Mouse (Mus musculus): ENCODE results near the gene Mnat1. TPM values are rescaled to one million over a fixed set of nuclear protein-coding genes. Genes with fewer than 3 reads are reported as not detected.
"Not testable (repeated sequence)": the region's sequence is repeated elsewhere in the genome, so short reads cannot be mapped to it uniquely, and the experiment has no call there.

Gene Mnat1
- polyA plus RNA-seq, 1 experiment from 2014 or later, result 19.6 TPM

- ATAC-seq (ENCODE audit: low read depth), result no peak
- 92% methylated on average over 4 of the region's 4 CpGs for WGBS
Observed at GRCm38 (mm10) chr12:73098593-73098992, 24.9 kb upstream of the Mnat1 start.

GRCm38 (mm10) chr12:73103713-73104112 is 19.8 kb upstream of the Mnat1 start:
- WGBS, result 90% methylated on average over 12 of the region's 12 CpGs
- no peaks in the 10 kb centered on the region for H3K27me3 ChIP-seq

More at GRCm38 (mm10) chr12:73098593-73098992, 24.9 kb upstream of the Mnat1 start:
- Histone ChIP-seq H3K9ac (no peak overlapping the region), H3K27me3 (no peaks in the 10 kb centered on the region), H3K27ac (replicated peaks) (no peak overlapping the region), H3K4me2 (no peak overlapping the region), H3K36me3 (peaks cover 9% of the 10 kb centered on the region), H3K4me1 (replicated peaks) (no peaks in the 10 kb centered on the region), H3K4me3 (no peak overlapping the region), H3K9me3 (0 out of 2 replicates have a peak, but pooled peaks cover 2% of the 10 kb centered on the region)

DNA sequence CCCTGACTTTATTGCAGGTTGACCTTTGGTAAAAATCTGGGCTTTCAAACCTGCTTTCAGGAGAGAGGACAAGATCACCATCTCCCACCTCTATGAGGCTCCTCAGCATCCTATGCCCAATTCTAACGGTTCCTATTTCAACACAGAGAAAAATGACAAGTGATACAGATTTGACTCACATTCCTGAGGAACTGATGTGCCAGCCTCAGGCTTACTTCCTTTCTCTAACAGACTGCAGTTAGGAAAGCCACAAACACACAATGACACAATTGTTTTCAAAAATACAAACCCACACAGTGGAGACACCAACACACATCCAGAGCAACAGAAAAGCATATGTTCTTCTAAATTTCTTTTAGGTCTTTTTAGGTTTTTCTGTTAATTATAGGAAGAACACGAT is 15.7 kb upstream of the Mnat1 start:
- Histone ChIP-seq H3K4me2 (no peak overlapping the region), H3K27ac (replicated peaks) (no peak overlapping the region), H3K4me3 (no peak overlapping the region), H3K4me1 (replicated peaks) (peaks cover 26% of the 10 kb centered on the region), H3K9ac (no peak overlapping the region), H3K36me3 (peaks cover 19% of the 10 kb centered on the region), H3K27me3 (peaks cover 21% of the 10 kb centered on the region), H3K9me3 (0 out of 2 replicates have a peak, but pooled peaks cover 3% of the 10 kb centered on the region)
- WGBS, result 75% methylated on average over 2 of the region's 2 CpGs
- no peak for ATAC-seq (ENCODE audit: low read depth)

More at GRCm38 (mm10) chr12:73103713-73104112, 19.8 kb upstream of the Mnat1 start:
- Histone ChIP-seq H3K9ac (no peak overlapping the region), H3K4me1 (replicated peaks) (no peaks in the 10 kb centered on the region), H3K4me3 (no peak overlapping the region), H3K9me3 (0 out of 2 replicates have a peak, but pooled peaks cover 3% of the 10 kb centered on the region), H3K27ac (replicated peaks) (no peak overlapping the region), H3K4me2 (no peak overlapping the region), H3K36me3 (peaks cover 17% of the 10 kb centered on the region)
- no peak for ATAC-seq (ENCODE audit: low read depth)

DNA sequence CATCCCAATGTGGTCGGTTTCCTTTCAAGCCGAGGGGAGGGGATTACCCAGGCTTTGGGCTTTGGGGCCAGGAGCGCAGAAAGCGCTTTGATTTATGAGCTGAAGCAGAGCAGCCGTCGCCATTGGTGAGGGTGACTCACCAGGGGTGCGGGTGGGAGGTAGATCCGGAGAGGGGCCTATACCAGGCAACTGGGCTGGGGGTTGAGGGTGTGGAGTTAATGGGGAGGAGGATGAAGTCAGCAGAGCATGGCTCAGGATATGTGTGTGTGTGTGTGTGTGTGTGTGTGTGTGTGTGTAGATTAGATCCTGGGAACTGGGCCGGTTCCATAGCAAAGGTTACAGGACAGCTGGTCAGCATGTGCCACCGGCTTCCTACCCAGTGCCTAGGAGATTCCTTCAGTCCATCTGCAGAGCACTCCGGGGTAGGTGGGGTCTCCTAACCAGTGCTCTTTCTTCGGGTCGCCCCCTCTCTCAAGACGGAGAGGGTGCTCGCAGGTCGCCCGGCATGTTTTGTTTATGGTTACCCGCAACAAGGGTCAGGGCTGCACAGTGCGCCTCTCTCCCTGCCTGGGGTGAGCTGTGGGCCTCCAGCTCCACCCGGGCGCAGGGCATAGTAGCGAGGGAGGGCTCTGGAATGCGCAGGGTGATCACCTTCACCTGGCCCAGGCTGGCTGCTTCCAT is 12.9 kb upstream of the Mnat1 start:
- ATAC-seq (ENCODE audit: low read depth), result peak; percentile 37; the same call in 1 of the 2 replicates
- peak overlapping the region; percentile 81 for H3K9ac ChIP-seq
- no peak overlapping the region for H3K27ac ChIP-seq (replicated peaks)
- peak overlapping the region; percentile 99 for H3K4me2 ChIP-seq
- no peaks in the 10 kb centered on the region for H3K9me3 ChIP-seq
- peaks cover 5% of the 10 kb centered on the region; the same call in 1 of the 2 replicates for H3K36me3 ChIP-seq
- H3K27me3 ChIP-seq, result peaks cover 25% of the 10 kb centered on the region
- H3K4me1 ChIP-seq (replicated peaks), result peaks cover 26% of the 10 kb centered on the region
- peak overlapping the region; percentile 77 for H3K4me3 ChIP-seq
- 3% methylated on average over 23 of the region's 23 CpGs for WGBS

GRCm38 (mm10) chr12:73111561-73112325 is 11.8 kb upstream of the Mnat1 start:
- Histone ChIP-seq H3K27ac (replicated peaks) (peak overlapping the region; percentile 73), H3K9ac (peak overlapping the region; percentile 81), H3K4me2 (peak overlapping the region; percentile 99), H3K36me3 (peaks cover 5% of the 10 kb centered on the region; the same call in 1 of the 2 replicates), H3K9me3 (no peaks in the 10 kb centered on the region), H3K4me3 (peak overlapping the region; percentile 77), H3K4me1 (replicated peaks) (peaks cover 26% of the 10 kb centered on the region), H3K27me3 (peaks cover 29% of the 10 kb centered on the region)
- peak; percentile 26; the same call in 1 of the 2 replicates for ATAC-seq (ENCODE audit: low read depth)
- WGBS, result under 1% methylated on average over 43 of the region's 44 CpGs

DNA sequence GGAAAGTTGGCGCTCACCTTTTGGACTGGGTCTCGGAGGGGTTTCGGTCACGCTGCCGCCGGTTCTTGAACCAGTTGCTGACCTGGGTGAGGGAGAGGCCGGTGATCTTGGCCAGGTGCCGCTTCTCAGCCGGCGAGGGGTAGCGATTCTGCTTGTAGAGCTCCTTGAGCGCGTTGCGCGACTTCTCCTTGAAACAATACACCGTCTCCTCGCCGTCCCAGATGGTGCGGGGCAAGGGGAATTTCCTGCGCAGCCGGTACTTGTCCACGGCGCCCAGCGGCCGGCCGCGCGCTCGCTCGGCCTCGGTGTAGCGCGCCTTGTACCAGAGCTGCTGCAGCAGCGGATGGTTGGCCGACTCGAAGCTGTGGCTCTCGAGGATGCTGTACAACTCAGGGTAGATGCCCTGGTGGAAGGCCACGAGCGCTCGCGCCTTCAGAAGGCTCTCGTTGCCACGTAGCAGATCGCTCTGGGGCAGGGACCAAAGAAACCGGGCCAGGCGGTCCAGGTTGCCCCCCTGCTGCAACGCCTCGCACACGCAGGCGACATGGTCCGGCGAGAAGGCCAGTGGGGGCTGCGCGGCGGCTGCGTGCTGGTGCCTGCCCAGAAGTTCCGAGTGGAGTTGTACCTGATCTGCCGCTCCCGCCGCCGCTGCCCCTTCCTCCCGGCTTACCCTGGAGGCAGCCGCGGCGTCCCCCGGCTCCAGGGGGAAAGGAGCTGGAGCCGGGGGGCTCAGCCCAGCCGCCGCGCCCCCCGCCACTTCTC is 11.0 kb upstream of the Mnat1 start:
- peak overlapping the region; percentile 73 for H3K27ac ChIP-seq (replicated peaks)
- peak overlapping the region; percentile 99 for H3K4me2 ChIP-seq
- WGBS, result under 1% methylated on average over 62 of the region's 71 CpGs
- peak overlapping the region; percentile 77 for H3K4me3 ChIP-seq
- peaks cover 5% of the 10 kb centered on the region; the same call in 1 of the 2 replicates for H3K36me3 ChIP-seq
- peak overlapping the region; percentile 81 for H3K9ac ChIP-seq
- peak; percentile 45 for ATAC-seq (ENCODE audit: low read depth)
- H3K9me3 ChIP-seq, result no peaks in the 10 kb centered on the region
- peaks cover 26% of the 10 kb centered on the region for H3K4me1 ChIP-seq (replicated peaks)
- peaks cover 29% of the 10 kb centered on the region for H3K27me3 ChIP-seq

DNA sequence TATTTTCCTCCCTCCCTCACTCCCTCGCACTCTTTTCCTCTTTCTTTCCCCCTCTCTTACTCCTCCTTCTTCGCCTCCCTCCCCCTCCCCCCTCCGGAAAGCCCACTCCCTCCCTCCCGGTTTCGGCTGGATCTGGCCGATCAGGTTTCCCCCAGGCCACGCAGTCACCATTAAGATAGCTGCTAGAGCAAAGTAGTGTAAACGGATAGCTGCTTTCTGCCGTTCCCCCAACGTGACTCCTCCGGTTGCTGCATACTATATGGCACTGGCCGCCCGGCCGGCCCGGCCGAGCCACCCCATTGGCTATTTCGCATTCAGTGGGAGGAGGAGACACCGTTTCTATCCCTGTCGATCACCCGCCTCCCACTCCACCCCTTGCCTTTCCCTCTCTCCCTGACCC is 10.3 kb upstream of the Mnat1 start, which contains the start of gene Six4:
TSS of gene Six4 (minus strand) at position 261 of the 400 bp plus-strand sequence.
- Histone ChIP-seq H3K4me3 (peak within 1 kb of the TSS; percentile 77), H3K4me1 (replicated peaks) (peaks cover 26% of the 10 kb centered on the region), H3K27ac (replicated peaks) (peak within 1 kb of the TSS; percentile 73), H3K9me3 (no peaks in the 10 kb centered on the region), H3K9ac (peak within 1 kb of the TSS; percentile 81), H3K4me2 (peak within 1 kb of the TSS; percentile 99), H3K36me3 (peaks cover 5% of the 10 kb centered on the region; the same call in 1 of the 2 replicates), H3K27me3 (peaks cover 29% of the 10 kb centered on the region)
- under 1% methylated on average over 20 of the region's 20 CpGs for WGBS
- ATAC-seq (ENCODE audit: low read depth), result peak; percentile 90

DNA sequence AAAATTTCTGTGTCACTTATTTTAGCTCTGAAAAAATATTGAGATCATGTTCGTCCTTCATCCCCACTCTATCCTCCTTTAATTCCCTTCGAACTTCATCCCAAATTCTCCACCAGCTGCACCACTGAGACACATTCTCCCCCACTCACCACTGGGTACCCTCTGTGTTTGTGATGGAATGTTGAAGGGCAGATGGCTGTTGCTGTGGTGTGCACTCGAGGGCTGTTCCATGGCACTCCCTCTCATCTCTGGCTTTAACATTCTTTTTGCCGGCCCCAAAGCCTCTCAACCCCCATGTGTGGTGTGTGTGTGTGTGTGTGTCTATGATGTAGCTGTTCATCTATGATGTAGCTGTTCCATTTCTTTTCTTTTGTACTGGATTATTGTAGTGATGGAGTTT is 1.7 kb downstream of the Mnat1 start:
- Histone ChIP-seq H3K27ac (replicated peaks) (no peak overlapping the region), H3K9ac (no peak overlapping the region), H3K4me1 (replicated peaks) (peaks cover 22% of the 10 kb centered on the region), H3K4me3 (no peak overlapping the region), H3K36me3 (no peaks in the 10 kb centered on the region), H3K9me3 (no peaks in the 10 kb centered on the region), H3K27me3 (no peaks in the 10 kb centered on the region), H3K4me2 (peak overlapping the region; percentile 71; the same call in 1 of the 2 replicates)
- 77% methylated on average over 4 of the region's 4 CpGs for WGBS
- ATAC-seq (ENCODE audit: low read depth), result no peak

DNA sequence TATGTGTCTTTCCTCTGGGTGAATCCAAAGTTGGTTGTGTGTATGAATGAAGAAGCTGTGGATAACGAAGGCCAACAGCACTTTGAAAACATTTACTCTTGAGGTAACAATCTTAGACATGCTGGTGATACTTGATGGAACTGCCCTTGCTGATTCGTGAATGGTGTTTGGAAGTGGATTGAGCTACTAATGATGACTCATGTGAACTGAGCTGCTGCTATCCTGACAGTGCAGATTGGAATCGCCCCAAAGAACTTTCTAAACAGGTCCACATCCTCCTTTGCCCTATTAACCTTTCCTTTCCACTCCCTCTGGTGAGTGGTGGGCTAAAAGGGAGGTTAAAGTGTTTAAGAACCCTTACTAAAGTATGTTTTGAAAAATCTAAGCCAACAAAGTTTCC is 17.2 kb downstream of the Mnat1 start:
- WGBS, result 96% methylated on average over 3 of the region's 3 CpGs
- Histone ChIP-seq H3K4me3 (no peak overlapping the region), H3K4me2 (no peak overlapping the region), H3K9ac (no peak overlapping the region), H3K4me1 (replicated peaks) (no peaks in the 10 kb centered on the region), H3K27ac (replicated peaks) (no peak overlapping the region), H3K27me3 (no peaks in the 10 kb centered on the region), H3K36me3 (no peaks in the 10 kb centered on the region), H3K9me3 (0 out of 2 replicates have a peak, but pooled peaks cover 8% of the 10 kb centered on the region)
- ATAC-seq (ENCODE audit: low read depth), result no peak

GRCm38 (mm10) chr12:73147236-73147635 is 23.7 kb downstream of the Mnat1 start:
- no peak overlapping the region for H3K9ac ChIP-seq
- no peaks in the 10 kb centered on the region for H3K27me3 ChIP-seq
- no peak overlapping the region for H3K4me3 ChIP-seq
- no peak for ATAC-seq (ENCODE audit: low read depth)
- H3K9me3 ChIP-seq, result no peaks in the 10 kb centered on the region
- H3K4me1 ChIP-seq (replicated peaks), result no peaks in the 10 kb centered on the region
- no peaks in the 10 kb centered on the region for H3K36me3 ChIP-seq
- no peak overlapping the region for H3K27ac ChIP-seq (replicated peaks)
- no peak overlapping the region for H3K4me2 ChIP-seq
- 65% methylated on average over 3 of the region's 3 CpGs for WGBS

GRCm38 (mm10) chr12:73151038-73151437 is 27.5 kb downstream of the Mnat1 start:
- H3K4me1 ChIP-seq (replicated peaks); H3K4me2 ChIP-seq; H3K27ac ChIP-seq (replicated peaks); H3K4me3 ChIP-seq; H3K27me3 ChIP-seq; ATAC-seq (ENCODE audit: low read depth); H3K36me3 ChIP-seq; H3K9ac ChIP-seq; H3K9me3 ChIP-seq: not testable (repeated sequence)
- 93% methylated on average over 5 of the region's 5 CpGs for WGBS
